Mouse (Mus musculus): ENCODE data around the gene Ccdc136.

DNA sequence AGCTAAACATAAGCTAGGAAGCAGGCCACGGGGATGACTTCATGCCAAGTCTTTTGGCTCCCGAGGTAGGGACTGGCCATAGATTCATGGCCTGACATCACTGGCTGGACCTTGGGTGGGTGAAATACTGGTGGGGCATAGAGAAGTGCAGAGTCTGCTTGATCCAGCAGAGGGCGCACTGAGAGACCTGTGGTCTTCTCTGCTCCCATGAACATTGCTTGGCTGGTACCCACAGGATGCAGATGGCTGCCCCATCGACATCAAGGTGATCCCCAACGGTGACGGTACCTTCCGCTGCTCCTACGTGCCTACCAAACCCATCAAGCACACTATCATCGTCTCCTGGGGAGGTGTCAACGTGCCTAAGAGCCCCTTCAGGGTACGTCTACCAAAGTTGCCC lies 48.7 kb downstream of the Ccdc136 start:
- TF ChIP-seq CTCF (IDR thresholded peaks at IDR 0.05; ENCODE audit: borderline replicate concordance, extremely low read depth, insufficient read depth, insufficient read length) (peak; percentile 50), POLR2A (IDR thresholded peaks at IDR 0.05; ENCODE audit: borderline replicate concordance, extremely low read depth, insufficient read depth, insufficient read length, poor library complexity, severe bottlenecking) (no peak)

Data from brain, embryonic 14.5 days (tissue).